Mouse (Mus musculus): Measurements from ENCODE around the gene Zranb1.

Zranb1 gene

DNA sequence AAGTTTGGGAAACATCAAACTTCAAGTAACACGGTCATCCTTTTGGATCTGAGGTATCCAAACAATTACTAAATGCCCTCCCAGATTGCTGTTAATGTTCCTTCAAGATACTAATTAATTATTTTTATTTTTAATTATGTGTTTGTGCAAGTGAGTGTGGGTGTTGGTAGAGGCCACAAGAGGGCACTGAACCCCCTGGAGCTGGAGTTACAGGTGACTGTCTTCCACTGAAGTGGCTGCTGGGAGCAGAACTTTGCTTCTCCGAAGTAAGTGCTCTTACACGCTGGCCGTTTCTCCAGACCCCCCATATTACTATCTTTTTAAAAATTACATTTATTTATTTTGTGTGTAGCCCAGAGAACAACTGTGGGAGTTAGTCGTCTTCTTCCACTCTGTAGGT lies 887 bp upstream of the Zranb1 start:
- DNase-seq, result peak in 1 of 2 experiments; percentile 14

DNA sequence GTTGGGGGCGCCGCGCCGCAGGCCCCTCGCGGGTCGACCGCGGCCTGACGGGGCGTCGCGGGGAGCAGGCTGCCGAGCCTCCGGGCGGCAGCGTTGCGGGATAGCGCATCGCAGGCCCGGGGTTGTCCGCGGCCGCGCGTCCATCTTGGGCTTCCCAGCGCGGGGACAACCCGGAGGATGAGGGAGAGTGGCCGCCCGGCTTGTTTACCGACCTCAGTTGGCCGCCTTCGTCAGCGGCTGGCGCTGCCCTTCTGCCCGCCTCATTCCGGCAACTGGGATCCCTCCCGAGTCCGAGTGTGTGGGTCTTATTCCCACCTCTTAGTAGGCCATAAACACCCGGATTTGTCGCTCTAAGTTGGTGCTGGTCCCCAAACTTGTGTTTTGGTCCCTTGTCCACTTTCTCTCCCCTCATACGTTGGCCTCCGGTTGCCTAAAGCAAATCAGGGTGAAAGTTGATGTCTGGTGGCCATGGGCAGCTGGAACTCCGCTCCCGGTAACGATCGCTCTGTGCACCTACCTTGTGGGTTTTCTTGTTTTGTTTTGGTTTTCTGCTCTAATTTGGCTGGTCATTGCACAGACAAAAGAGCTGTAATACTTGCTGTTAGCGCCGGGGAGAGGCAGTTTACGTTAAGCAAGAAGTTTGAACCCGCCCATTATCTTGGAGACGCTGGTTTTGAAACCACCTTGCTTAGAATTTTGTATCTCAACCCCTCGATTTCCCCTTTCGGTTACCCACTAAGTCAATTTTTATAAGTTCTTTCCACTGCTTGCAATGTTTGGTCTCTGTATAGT lies 814 bp downstream of the Zranb1 start:
- peak; percentile 63 to 74 for DNase-seq

DNA sequence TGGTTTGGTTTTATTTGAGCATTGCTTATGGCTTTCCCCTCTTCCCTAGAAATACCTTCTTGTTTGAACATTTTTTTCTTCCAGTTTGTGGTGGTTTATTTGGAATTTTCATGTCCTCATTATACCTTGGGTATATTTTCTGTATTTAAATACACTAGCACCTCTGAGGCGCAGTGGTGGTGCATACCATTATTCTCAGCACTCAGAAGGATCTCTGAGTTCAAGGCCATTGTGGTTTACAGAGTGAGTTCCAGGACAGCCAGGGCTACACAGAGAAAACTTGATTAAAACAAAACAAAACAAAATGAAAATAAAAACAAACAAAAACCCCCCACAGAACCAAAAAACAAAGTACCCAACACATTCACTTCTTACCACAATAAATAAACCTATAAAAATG lies 2.4 kb downstream of the Zranb1 start:
- no peak for DNase-seq

- no peak for DNase-seq
Observed at GRCm38 (mm10) chr7:132934743-132935142, 3.8 kb downstream of the Zranb1 start.

DNA sequence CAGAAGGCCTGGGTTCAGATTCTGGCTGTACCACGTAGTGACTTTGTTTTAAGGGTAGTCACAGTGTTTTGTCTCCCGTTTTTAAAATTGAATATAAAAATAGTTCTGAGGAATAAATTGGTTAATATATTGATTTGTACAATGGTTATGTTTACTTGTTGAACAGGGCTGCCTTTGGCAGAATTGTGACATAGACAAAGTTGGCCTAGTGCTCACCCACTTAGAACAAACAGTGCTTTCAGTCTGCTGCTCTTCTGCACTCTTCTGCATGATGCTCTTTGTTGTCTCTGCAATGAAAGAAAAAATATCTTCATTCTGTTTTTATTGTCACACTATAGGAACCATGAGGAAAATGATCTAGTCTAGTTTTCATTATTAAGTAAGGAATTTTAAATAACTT lies 8.2 kb downstream of the Zranb1 start:
- no peak for DNase-seq

DNA sequence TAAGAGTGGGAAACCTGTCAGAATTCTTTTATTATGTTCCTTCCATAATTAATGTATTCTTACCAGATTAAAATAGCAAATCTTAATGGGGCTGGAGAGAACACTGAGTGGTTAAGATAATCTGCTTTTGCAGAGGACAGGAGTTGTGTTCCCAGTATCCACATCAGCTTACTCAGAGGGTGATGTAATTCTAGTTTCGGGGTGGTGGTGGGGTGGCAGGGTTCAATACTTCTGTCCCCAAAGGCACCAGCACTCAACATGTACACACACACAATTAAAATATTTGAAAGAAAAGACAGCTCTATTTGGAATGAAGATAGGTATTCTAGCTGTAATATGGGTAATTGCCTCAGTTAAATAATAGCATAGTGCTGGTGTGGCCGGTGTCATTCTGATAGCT lies 9.6 kb downstream of the Zranb1 start:
- DNase-seq, result no peak

DNA sequence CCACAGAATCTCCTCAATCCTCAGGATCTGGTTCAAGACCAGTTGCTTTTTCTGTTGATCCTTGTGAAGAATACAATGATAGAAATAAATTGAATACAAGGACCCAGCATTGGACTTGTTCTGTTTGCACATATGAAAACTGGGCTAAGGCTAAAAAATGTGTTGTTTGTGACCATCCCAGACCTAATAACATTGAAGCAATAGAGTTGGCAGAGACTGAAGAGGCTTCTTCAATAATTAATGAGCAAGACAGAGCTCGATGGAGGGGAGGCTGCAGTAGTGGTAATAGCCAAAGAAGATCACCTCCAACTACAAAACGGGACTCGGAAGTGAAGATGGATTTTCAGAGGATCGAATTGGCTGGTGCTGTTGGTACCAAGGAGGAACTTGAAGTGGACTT lies 19.0 kb downstream of the Zranb1 start:
- no peak for DNase-seq

- DNase-seq, result no peak
Observed at GRCm38 (mm10) chr7:132950613-132951012, 19.7 kb downstream of the Zranb1 start.

- DNase-seq, result no peak
Observed at GRCm38 (mm10) chr7:132964395-132964794, 33.5 kb downstream of the Zranb1 start.

DNA sequence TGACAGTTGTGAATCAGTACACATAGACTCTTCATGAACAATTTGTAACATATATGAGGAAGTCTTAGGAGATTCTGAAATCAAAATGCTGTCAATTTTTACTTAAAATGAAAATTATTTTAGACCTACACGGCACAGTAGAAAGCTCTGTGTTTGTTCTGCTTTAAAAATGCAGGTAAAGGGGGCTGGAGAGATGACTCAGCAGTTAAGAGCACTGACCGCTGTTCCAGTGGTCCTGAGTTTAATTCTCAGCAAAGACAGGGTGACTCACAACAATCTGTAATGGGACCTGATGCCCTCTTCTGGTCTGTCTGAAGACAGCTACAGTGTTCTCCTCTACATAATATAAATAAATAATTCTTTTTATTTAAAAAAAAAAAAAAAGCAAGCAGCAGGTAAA lies 34.8 kb downstream of the Zranb1 start:
- DNase-seq, result no peak

DNA sequence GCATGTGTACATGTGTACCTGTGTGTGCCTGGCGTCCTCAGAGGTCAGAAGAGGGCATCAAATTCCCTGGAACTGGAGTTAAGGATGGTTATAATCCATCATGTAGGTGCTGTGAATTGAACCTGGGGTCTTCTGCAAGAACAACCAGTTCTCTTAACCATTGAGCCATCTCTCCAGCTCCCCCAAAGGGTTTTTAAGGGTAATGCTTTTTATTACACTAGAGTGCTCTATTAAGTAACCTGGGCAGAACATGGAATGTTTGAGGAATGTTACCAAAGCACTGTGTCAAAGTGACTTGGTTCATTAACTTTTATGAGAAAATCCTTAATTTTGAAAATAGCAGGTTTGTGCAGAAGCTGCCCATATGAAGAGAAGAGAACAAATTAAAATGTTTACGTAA lies 41.1 kb downstream of the Zranb1 start:
- no peak for DNase-seq

DNA sequence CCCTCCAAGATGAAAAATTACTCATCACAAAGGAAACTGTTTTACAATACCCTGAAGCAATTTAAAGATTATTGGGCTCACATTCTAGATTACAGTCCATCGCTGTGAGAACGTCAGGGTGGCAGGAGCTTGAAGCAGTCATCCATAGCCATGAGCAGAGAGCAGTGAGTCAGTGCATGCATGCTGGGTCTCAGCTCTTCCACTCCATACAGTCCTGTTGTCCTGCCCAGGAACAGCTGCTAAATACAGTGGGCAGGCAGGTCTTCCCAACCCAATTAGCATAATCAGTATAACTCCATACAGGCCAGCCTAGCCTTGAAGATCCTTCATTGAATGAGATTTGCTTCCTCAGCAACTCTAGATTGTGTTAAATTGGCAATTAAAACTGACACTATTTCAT lies 45.1 kb downstream of the Zranb1 start:
- no peak for DNase-seq

GRCm38 (mm10) chr7:132977981-132978380 lies 47.0 kb downstream of the Zranb1 start:
- no peak for DNase-seq

- DNase-seq, result no peak
Observed at GRCm38 (mm10) chr7:132982639-132983038, 51.7 kb downstream of the Zranb1 start.

DNA sequence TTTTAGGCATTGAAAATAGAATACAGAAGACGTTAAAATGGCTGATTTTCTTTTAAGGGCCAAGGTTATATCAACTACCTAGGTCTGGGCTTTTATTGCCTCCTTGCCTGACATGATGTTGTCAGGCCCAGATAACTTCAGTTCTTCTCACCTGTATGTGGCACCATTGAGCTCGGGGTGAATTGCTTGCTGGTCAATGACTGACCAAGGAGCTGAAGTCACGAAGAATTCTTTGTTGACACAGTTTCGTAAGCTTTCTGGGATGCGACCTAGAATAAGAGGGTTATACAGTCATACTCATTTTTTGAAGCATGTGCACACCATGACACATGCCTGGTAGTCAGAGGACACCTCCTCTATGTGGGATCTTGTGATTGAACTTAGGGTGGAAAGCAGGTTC lies 58.9 kb downstream of the Zranb1 start:
- DNase-seq, result no peak

DNA sequence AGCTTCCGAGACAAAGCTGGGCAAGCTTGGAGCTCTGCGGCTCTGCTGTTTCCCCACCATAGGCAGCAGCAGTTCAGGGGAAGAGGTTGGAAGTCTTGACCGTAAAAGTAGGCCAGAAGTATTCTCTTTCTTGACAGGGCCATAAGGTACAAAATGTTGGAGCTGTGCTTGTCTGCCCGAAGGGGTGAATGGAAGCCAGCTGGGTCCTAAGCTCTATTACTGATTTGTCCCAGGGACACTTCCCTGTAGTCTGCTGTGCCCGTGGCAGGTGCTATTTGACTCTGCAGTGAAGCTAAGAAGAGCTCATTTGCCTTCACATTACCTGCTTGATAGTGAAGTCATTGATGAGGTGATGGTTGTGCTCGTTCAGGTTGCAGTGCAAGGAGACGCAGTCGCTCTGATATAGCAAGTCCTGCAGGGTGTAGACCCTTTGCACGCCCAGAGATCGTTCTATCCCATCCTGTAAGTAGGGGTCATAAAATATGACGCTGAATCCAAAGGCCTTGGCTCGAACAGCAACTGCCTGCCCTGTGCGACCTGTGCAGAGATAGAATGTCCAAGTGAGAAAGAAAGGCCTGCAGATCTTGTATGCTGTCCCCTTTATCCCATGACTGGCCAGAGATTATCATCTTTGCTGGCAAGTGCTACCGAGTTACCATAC lies 60.4 kb downstream of the Zranb1 start:
- DNase-seq, result no peak

- no peak for DNase-seq
Observed at GRCm38 (mm10) chr7:132992967-132993615, 62.1 kb downstream of the Zranb1 start.

DNA sequence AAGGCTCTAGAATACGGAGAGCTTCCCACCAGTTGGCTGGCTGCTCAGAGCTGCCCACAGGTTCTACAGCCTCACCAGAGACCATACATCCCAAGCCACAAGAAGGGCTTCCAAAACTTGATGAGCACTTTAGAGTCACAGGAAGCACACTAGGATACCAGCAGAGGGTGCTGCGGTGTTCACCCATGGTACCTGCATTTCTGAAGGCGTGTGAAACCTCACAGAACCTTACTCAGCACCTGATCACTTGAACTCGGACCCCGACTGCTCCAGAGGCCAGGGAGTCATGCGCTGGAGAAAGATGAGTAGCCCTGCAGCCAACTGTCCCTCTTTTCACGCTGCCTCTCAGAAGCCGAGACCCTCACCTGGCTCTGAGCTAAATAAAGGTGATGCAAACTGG lies 63.2 kb downstream of the Zranb1 start:
- peak in 1 of 2 experiments; percentile 16 for DNase-seq

GRCm38 (mm10) chr7:132994628-132995191 lies 63.8 kb downstream of the Zranb1 start:
- DNase-seq, result peak in 1 of 2 experiments; percentile 4

DNA sequence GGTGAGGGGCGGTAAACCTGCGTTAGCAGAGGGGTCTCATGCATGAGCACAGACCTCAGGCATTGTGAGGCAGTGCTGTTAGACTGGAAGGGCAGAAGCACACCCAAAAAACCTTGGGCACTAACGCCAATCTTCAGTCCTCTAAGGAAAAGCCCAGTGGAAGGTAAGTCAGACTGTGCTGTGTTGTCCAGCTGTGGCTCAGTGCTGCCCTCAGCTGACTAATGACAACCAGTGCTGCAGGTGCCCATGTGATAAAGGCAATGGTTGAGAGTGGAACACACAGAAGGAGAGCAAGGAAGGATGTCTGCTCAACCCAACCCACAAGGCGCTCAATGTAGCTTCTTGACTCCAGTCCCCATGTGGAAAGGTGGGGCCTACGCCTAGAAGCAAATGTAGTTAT lies 65.4 kb downstream of the Zranb1 start:
- peak in 1 of 2 experiments; percentile 38 for DNase-seq

DNA sequence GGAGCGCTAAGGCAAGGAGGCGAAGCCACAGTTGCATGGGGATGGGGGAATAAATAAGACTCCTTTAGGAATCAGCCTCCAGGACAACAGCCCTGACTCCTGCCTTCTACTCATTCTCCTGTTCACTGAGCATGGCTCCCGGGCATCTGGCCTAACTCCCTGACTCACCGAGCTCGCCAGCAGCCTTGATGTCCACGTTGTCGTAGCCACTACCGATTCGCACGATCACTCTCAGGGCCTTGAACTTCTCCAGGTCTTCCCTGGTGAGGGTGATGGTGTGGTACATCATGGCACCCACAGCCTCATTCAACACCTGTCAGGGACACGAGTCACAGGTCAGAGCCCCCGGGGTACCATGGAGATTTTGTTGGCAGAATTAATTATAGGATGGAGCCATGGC lies 67.7 kb downstream of the Zranb1 start:
- DNase-seq, result peak in 1 of 2 experiments; percentile 13

- DNase-seq, result peak in 1 of 2 experiments; percentile 22
Observed at GRCm38 (mm10) chr7:132999061-132999460, 68.1 kb downstream of the Zranb1 start.

DNA sequence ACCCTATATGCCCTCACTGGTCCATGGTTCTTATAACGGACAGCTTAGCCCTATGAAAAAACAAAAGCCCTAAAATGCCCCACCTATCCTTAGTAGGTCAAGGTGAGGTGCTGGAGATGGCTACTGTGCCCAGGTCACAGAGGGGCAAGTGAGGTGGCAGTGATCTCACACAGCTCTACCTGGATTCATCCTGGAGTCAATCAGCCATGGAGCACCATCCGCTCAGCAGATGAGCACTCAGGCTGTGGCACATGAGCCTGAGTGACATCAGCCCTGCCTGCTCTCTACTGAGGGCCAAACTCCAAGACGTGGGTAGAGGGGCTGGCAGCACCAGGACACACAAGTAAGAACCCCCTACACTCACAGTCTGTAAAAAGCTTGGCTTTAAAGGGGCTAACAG lies 70.4 kb downstream of the Zranb1 start:
- DNase-seq, result no peak

GRCm38 (mm10) chr7:133002271-133002670 lies 71.3 kb downstream of the Zranb1 start:
- peak in 1 of 2 experiments; percentile 33 for DNase-seq
